9 mouse cellular contexts compared by ENCODE assay signal in genomic region chr3:54915643-54916071, GRCm38 (mm10). TPM values are rescaled to one million over a fixed set of nuclear protein-coding genes. Genes with fewer than 3 reads are reported as not detected.
DNase-seq lines count a peak whose midpoint lies in the region; ATAC-seq and TF ChIP-seq lines count a peak whose summit lies in the region.
"Had no signal": no experiment of that assay in that cellular context is flagged by ENCODE, and none has a peak within 500 bp of the region (broad histone marks: within the 10 kb centered on the region; RNA-seq: fewer than 3 reads in every experiment).

Gene Sertm1 (minus strand): TSS chr3:54915887.

- H3K9ac ChIP-seq in ES-E14 (ENCODE audit: insufficient read depth, low read depth, low read length, poor library complexity, severe bottlenecking): peak within 1 kb of the TSS; percentile 2
- peak within 1 kb of the TSS; percentile 56 for H3K9ac ChIP-seq in forebrain, embryonic 16.5 days (replicated peaks; ENCODE audit: low read depth, low read length)
- peak within 1 kb of the TSS; percentile 57 for H3K9ac ChIP-seq in intestine, embryonic 16.5 days (ENCODE audit: low read depth, low read length)
- 0 out of 2 replicates have a peak within 1 kb of the TSS, but pooled peaks have one; percentile 22 for H3K9ac ChIP-seq in liver, embryonic 13.5 days

- no peaks in the 10 kb centered on the region for H3K4me1 ChIP-seq in ES-E14 (ENCODE audit: control insufficient read depth in 2 of 2, insufficient read depth in 2 of 2, low read length in 2 of 2, poor library complexity in 1 of 2)
- H3K4me1 ChIP-seq in forebrain, embryonic 16.5 days (replicated peaks; ENCODE audit: control insufficient read depth, insufficient read depth, low read length): 0 out of 2 replicates have a peak, but pooled peaks cover 6% of the 10 kb centered on the region
- peaks cover 7% of the 10 kb centered on the region; the same call in 1 of the 2 replicates for H3K4me1 ChIP-seq in intestine, embryonic 16.5 days (ENCODE audit: control insufficient read depth, insufficient read depth, low read length)
- no peaks in the 10 kb centered on the region for H3K4me1 ChIP-seq in liver, embryonic 13.5 days (replicated peaks)

- in situ Hi-C loops in ES-E14 (cut with MboI; ENCODE audit: low sequenced_read_pairs in 2 of 2, unreplicated experiment in 2 of 2): no loop called here

- peak within 1 kb of the TSS; percentile 57 to 70 for H3K4me3 ChIP-seq in ES-E14 (ENCODE audit: insufficient read depth in 1 of 2, low read depth in 1 of 2, low read length in 2 of 2, poor library complexity in 1 of 2, severe bottlenecking in 1 of 2)
- peak within 1 kb of the TSS; percentile 57 for H3K4me3 ChIP-seq in forebrain, embryonic 16.5 days (replicated peaks; ENCODE audit: low read length)
- H3K4me3 ChIP-seq in intestine, embryonic 16.5 days (ENCODE audit: low read length): peak within 1 kb of the TSS; percentile 57
- H3K4me3 ChIP-seq in liver, embryonic 13.5 days (replicated peaks): peak within 1 kb of the TSS; percentile 52

- DNase-seq in cerebellum, adult 11-12 months: no peak
- peak; percentile 35 for DNase-seq in ES-E14 (ENCODE audit: low read depth, low spot score)
- peak; percentile 10 for DNase-seq in liver, embryonic 13.5 days
- peak; percentile 67 for DNase-seq in right cerebral cortex, postnatal 4 days

- no peak within 1 kb of the TSS for H3K27ac ChIP-seq in ES-E14 (ENCODE audit: insufficient read depth, low read depth, low read length, poor library complexity, severe bottlenecking)
- H3K27ac ChIP-seq in forebrain, embryonic 16.5 days (ENCODE audit: low read length): no peak within 1 kb of the TSS
- no peak within 1 kb of the TSS for H3K27ac ChIP-seq in intestine, embryonic 16.5 days (ENCODE audit: low read length)
- H3K27ac ChIP-seq in liver, embryonic 13.5 days: no peak within 1 kb of the TSS

- no peaks in the 10 kb centered on the region for H3K9me3 ChIP-seq in ES-E14 (ENCODE audit: control insufficient read depth, insufficient read depth, low read depth, low read length)
- H3K9me3 ChIP-seq in forebrain, embryonic 16.5 days (ENCODE audit: control insufficient read depth, low read length): no peaks in the 10 kb centered on the region
- no peaks in the 10 kb centered on the region for H3K9me3 ChIP-seq in intestine, embryonic 16.5 days (ENCODE audit: control insufficient read depth, low read length)
- H3K9me3 ChIP-seq in liver, embryonic 13.5 days (replicated peaks): no peaks in the 10 kb centered on the region

- H3K36me3 ChIP-seq in ES-E14 (ENCODE audit: control insufficient read depth, insufficient read depth, low read length, poor library complexity, severe bottlenecking): no peaks in the 10 kb centered on the region
- H3K36me3 ChIP-seq in forebrain, embryonic 16.5 days (ENCODE audit: control insufficient read depth, insufficient read depth): no peaks in the 10 kb centered on the region
- no peaks in the 10 kb centered on the region for H3K36me3 ChIP-seq in intestine, embryonic 16.5 days (ENCODE audit: control insufficient read depth, insufficient read depth, low read length)
- no peaks in the 10 kb centered on the region for H3K36me3 ChIP-seq in liver, embryonic 13.5 days

- H3K4me2 ChIP-seq in forebrain, embryonic 16.5 days (ENCODE audit: low read length): peak within 1 kb of the TSS; percentile 87
- peak within 1 kb of the TSS; percentile 89 for H3K4me2 ChIP-seq in intestine, embryonic 16.5 days (ENCODE audit: low read depth, low read length)
- peak within 1 kb of the TSS; percentile 43 for H3K4me2 ChIP-seq in liver, embryonic 13.5 days

- peak; percentile 37; the same call in 1 of the 2 replicates for ATAC-seq in cerebellum, adult (ENCODE audit: insufficient number of reproducible peaks, low FRiP score, low TSS enrichment)
- peak; percentile 99 for ATAC-seq in forebrain, embryonic 16.5 days
- ATAC-seq in intestine, embryonic 16.5 days: peak; percentile 96
- peak; percentile 81 for ATAC-seq in liver, embryonic 13.5 days (ENCODE audit: low read depth)
- ATAC-seq in megakaryocyte-erythroid progenitor cell, adult 5-6 weeks (replicated peaks; ENCODE audit: low FRiP score, low TSS enrichment, poor library complexity, severe bottlenecking): no peak

- WGBS in forebrain, embryonic 16.5 days: 0% methylated on average over 38 of the region's 38 CpGs
- under 1% methylated on average over 38 of the region's 38 CpGs for WGBS in intestine, embryonic 16.5 days
- WGBS in liver, embryonic 13.5 days (ENCODE audit: insufficient replicate concordance): 2% methylated on average over 38 of the region's 38 CpGs

- no peaks in the 10 kb centered on the region; the same call in 1 of the 2 replicates for H3K27me3 ChIP-seq in forebrain, embryonic 16.5 days (replicated peaks; ENCODE audit: control insufficient read depth, insufficient read depth, low read length)
- H3K27me3 ChIP-seq in intestine, embryonic 16.5 days (replicated peaks; ENCODE audit: control insufficient read depth, insufficient read depth, low read length): peaks cover 22% of the 10 kb centered on the region
- peaks cover 23% of the 10 kb centered on the region for H3K27me3 ChIP-seq in liver, embryonic 13.5 days

TF ChIP-seq in ES-E14, 5 proteins besides CTCF, POLR2A, EP300 and RAD21:
- TF ChIP-seq MAFK (IDR thresholded peaks at IDR 0.05; ENCODE audit: insufficient read depth, low read depth, low read length): no peak
- no peak for TF ChIP-seq ZNF384 (IDR thresholded peaks at IDR 0.05; ENCODE audit: low read depth, low read length)
- no peak for TF ChIP-seq ZC3H11A (IDR thresholded peaks at IDR 0.05; ENCODE audit: borderline replicate concordance, low read depth, low read length)
- no peak for TF ChIP-seq HCFC1 (IDR thresholded peaks at IDR 0.05; ENCODE audit: borderline replicate concordance, insufficient read depth, low read length)
- TF ChIP-seq CHD2 (IDR thresholded peaks at IDR 0.05; ENCODE audit: low read depth, low read length): no peak

RNA-seq across cellular contexts. Expression of gene Sertm1, which starts in this region (rescaled TPM):
- 0.31 and 0.53 TPM in 2 replicates for total RNA-seq in ES-E14 (2012; rRNA removed)
- 1.3 and 1.8 TPM in 2 replicates for polyA plus RNA-seq in forebrain, embryonic 16.5 days (2015; fragmentation: Nextera tagmentation; extraction: Ambion mirVana)
- 0.39 and 0.48 TPM in 2 replicates for polyA plus RNA-seq in intestine, embryonic 16.5 days (2015; fragmentation: Nextera tagmentation; extraction: Ambion mirVana)
- polyA plus RNA-seq in liver, embryonic 13.5 days (2015; fragmentation: Nextera tagmentation; extraction: Ambion mirVana): 0.48 and 0.52 TPM in 2 replicates
- total RNA-seq in megakaryocyte-erythroid progenitor cell, adult 5-6 weeks (2014; fragmentation: Nextera tagmentation): not detected in 2 replicates
- not detected in 2 replicates for total RNA-seq in megakaryocyte-erythroid progenitor cell, adult 5-6 weeks (2017)
- polyA plus RNA-seq: C2C12 had no signal

Comparison
In these comparisons a context has a peak if more than half of its experiments do, and no peak if none do; other contexts are left out.
1. Peak in DNase-seq, H3K4me3 ChIP-seq and H3K9ac ChIP-seq in ES-E14; RNA of the gene not detected or under 1 TPM.
2. Peak in ATAC-seq, H3K4me3 ChIP-seq, H3K9ac ChIP-seq and H3K4me2 ChIP-seq in intestine, embryonic 16.5 days; RNA of the gene not detected or under 1 TPM.
3. Peak in DNase-seq, ATAC-seq, H3K4me3 ChIP-seq, H3K9ac ChIP-seq and H3K4me2 ChIP-seq in liver, embryonic 13.5 days; RNA of the gene not detected or under 1 TPM.
4. H3K9ac ChIP-seq: peak in every context shown above with its lines; median percentile 57 in intestine, embryonic 16.5 days; 56 in forebrain, embryonic 16.5 days; 22 in liver, embryonic 13.5 days; 2 in ES-E14.